Mouse (Mus musculus) heart, postnatal 10 days (tissue): ENCODE measurements at regions not wholly inside any gene's neighbourhood (a gene's known extent, or its start where the extent isn't known, plus 50 kb on each side); places are given as distances from the start of the nearest gene placed in this dataset.

Experiments used
- DNase-seq, 2 experiments: peaks; one replicate each; pipeline ENCODE4 v3.0.0; 2021
- intact Hi-C: fragments of 180-260 bp; cut with DNase I; formaldehyde crosslinking; loops from one replicate; pipeline ENCODE4 v1.15.1; 2025

DNA sequence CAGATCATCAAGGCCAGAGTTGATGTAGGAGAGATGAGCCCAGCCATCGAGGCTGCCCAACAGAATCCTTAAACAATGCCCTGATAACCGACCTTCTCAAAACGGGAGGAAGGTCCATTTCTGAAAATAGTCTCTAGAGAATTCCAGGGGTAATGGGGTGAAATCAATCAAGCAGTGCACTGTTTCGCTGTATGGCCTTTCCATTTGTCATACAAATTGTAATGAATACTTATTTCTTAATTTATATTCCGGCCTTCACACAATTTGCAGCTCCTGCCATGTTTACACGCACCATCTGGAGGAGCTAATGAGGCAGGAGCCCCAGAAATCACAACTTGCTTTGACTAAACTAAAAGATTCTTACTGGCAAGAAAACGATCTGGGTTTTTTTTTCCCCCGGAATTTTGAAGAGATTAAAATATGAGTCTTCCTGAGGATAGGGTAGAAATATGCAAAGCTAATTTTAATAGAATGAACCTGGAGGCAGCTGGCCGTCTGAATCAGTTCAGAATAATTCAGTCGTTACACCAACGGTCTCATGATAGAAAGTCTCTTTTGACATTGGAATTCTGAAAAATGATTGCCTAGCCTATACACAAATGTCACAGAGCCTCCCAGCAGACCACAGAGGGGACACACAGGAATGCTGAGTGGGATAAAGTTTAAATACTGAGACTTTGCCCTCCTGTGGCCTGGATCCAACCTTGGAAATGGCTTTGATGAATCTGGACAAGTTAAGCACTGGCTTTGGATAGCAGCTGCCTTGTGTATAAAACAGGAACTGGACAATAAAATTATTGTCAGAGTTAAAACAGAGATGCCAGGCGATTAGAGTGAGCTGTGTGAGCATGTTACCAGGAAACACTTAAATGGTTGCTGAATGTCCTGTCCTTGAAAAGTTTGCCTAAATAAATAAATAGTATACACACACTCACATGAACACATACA is 115.0 kb upstream of the Frem1 start:
- intact Hi-C loops, result no loop called here
- no peak for DNase-seq

GRCm38 (mm10) chr4:83146740-83147139 is 94.6 kb upstream of the Frem1 start:
- DNase-seq, result no peak
- intact Hi-C loops, result no loop called here

- no peak for DNase-seq
- intact Hi-C loops, result no loop called here
Observed at GRCm38 (mm10) chr4:83145738-83146217, 93.6 kb upstream of the Frem1 start.

GRCm38 (mm10) chr4:83144781-83145517 is 92.8 kb upstream of the Frem1 start:
- DNase-seq, result no peak
- intact Hi-C loops, result no loop called here

- peak; percentile 16 to 23 for DNase-seq
- intact Hi-C loops, result no loop called here
Observed at GRCm38 (mm10) chr4:83141736-83142135, 89.6 kb upstream of the Frem1 start.

DNA sequence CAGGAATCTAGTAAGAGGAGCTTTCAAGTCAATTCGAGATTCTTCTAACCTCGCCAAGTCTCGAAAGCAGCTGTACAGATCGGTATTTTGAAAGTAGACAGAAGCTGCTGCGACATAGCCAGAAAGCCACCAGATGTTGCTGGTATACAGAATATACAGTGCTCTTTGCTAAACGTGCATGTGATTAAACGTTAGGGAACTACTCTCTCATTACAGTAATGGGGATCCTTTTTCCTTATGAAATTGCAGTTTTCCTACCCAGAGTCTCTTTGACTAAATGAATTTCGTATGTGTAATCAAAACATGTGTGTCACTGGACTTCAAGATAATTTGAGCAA is 70.5 kb upstream of the Frem1 start:
- no peak for DNase-seq
- intact Hi-C loops, result no loop called here

- no peak for DNase-seq
- intact Hi-C loops, result no loop called here
Observed at GRCm38 (mm10) chr4:83122003-83122667, 70.0 kb upstream of the Frem1 start.

DNA sequence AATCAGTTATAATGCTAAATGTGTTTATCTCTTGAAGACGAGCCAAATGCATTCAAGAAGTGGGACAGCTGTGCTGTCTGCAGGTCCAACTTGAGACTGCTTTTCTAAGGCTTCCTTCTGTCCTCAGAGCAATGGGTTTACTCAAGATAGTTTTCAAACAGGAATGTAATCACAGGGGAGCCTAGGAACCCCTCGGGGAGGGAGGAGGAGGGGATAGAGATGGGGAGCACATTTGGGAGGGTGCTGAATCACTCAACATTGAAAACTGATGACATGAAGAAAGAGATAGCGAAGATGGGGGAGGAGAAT is 56.5 kb upstream of the Frem1 start:
- no peak for DNase-seq
- intact Hi-C loops, result no loop called here

DNA sequence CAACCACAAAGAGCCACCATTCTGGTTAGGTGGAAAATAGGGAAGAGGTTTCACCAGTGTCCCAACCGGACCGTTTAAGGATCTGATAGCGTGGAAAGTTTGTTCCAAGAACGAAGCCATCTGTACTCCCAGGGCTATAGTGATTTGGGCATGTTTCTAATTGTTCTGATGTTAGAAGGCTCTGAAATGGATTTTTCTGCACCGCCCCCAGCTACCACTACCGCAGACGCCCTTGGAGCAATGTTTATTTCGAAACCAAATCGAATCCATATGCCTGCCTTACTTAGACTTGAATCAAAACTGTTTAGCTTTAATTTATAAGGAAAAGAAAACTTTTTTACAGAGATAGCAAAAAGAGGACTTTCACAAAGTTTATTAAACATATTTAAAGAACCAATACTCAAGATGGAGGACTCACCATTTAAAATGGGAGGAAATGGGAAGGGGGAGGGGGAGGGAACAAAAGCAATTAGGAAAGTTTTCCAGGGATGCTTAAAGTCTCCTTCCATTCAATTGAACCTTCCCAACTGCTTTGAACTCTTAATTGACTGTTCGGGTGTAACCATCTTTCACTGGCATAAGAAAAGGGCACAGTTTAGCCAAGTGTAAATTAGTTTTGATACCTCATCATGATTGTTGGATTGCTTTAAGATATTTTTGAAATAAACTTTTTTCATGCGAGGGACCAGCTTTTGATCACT is 56.0 kb upstream of the Frem1 start:
- intact Hi-C loops, result no loop called here
- no peak for DNase-seq

DNA sequence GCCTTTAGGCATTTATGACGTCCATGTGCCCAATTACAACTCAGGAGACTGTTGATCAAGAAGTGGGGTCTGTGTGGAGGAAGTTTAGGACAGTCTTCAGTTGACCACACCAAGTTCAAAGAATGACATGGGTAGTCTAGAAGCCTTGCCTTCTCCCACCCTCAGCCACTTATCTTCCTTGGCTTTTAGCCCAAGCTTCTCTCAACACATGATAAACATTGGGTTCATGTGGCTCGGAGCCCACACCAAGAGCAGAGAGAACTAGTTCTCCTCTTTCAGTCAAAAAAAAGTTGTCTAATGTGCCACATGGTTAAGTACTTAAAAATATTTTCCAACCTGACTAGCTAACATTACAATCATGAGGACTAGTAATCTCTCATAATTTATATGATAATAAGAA is 55.0 kb upstream of the Frem1 start:
- no peak for DNase-seq
- intact Hi-C loops, result no loop called here

- intact Hi-C loops, result no loop called here
- DNase-seq, result peak; percentile 67 to 69
Observed at GRCm38 (mm10) chr4:83104045-83104681, 52.0 kb upstream of the Frem1 start.

DNA sequence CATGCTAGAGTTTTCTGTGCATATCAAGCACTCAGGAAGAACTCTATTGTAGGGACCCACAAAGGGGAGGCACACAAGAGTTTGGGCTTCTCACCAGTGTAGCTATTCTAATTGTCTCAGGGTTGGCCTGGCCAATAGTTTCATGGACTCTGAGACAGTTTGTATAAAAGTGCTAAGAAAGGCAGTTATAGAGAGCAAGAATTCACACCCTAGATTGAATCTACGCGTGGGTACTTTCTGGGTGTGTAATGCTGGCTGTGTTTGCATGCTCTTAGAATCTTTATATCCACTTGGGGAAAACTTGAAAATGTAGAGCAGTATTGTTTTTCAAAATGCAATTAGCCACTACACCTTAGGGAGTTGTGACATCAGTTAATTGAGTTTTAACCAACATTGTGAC is 50.8 kb upstream of the Frem1 start:
- intact Hi-C loops, result no loop called here
- DNase-seq, result no peak

GRCm38 (mm10) chr4:83102022-83102421 is 49.9 kb upstream of the Frem1 start:
- intact Hi-C loops, result no loop called here
- no peak for DNase-seq
